Mouse (Mus musculus): ENCODE data around the gene Etnk2.

Gene Etnk2

GRCm38 (mm10) chr1:133417113-133417512 lies 53.7 kb downstream of the Etnk2 start:
- no peak for DNase-seq (ENCODE audit: low spot score in 2 of 2)

- DNase-seq (ENCODE audit: low spot score in 2 of 2) = no peak
Measured at GRCm38 (mm10) chr1:133417539-133417938, 54.2 kb downstream of the Etnk2 start.

DNA sequence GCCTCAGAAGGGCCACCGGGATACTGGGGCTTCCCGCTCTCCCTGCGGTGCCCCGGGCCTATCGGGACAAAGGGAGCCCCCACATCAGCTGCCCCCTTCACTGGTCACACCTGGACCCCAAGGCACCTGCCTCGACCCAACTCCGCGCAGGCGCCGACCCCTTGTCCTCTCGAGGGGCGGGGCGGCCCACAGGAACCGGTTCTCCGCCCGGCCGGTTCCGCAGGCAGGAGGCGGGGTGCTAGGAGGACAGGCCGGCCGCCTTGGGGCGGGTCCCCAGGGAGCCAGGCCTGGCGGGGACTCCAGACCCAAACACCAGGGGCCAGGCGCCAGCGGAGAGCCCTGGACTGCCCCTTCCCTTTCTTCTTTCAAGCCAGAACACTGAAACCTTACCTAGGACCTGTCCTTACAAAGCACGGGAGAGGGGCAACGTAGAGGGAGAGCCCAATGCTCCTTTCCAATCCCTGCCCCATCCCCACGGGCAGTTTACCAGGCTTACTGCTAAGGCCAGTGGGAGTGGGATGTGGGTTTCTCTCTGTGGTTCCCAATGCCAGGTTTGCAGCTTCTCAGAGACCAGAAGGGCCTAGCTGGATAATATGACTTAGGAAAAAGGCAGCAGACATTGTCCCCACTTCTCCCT lies 54.9 kb downstream of the Etnk2 start:
- DNase-seq (ENCODE audit: low spot score in 2 of 2) = peak in 1 of 2 experiments; percentile 34

- DNase-seq (ENCODE audit: low spot score in 2 of 2) = no peak
Measured at GRCm38 (mm10) chr1:133419178-133419834, 55.9 kb downstream of the Etnk2 start.

DNA sequence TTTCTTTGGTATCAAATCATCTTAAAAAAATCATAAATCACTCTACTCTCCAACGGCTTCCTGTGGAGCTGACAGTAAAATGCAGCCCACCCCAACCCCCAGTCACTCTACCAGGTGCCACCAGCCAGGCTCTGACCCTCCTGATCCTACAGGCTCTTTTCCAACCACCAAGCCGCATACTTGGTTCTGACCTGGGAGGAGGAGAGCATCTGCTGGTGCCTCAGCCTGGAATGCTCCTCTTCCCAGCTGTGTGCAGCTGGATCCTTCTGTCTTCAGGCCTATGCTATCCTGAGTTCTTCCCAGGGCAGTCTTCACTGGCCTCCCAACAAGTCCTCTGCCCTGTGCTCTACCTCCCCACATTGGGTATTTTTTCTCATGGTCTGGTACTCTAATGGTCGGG lies 57.1 kb downstream of the Etnk2 start:
- DNase-seq (ENCODE audit: low spot score in 2 of 2) = no peak

DNA sequence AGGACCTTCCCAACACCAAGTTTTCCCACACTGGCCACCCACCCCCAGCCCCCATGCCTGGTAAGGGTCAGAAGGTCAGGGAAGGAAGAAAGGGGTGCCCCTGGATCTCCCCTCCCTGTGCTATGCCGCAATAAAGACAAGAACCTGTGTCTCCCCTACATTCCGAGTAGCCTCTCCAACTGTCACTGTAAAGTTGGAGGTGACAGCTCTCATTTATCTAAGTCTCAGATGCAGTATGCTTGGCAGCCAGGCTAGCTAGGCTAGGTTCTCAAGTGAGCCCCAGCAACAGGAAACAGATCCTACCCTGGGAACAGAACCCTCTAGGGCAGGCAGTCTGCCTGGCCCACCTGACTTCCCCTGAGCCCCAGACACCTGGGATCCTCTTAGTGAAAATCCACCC lies 57.7 kb downstream of the Etnk2 start:
- no peak for DNase-seq (ENCODE audit: low spot score in 2 of 2)

GRCm38 (mm10) chr1:133421975-133422570 lies 58.7 kb downstream of the Etnk2 start:
- no peak for DNase-seq (ENCODE audit: low spot score in 2 of 2)

DNA sequence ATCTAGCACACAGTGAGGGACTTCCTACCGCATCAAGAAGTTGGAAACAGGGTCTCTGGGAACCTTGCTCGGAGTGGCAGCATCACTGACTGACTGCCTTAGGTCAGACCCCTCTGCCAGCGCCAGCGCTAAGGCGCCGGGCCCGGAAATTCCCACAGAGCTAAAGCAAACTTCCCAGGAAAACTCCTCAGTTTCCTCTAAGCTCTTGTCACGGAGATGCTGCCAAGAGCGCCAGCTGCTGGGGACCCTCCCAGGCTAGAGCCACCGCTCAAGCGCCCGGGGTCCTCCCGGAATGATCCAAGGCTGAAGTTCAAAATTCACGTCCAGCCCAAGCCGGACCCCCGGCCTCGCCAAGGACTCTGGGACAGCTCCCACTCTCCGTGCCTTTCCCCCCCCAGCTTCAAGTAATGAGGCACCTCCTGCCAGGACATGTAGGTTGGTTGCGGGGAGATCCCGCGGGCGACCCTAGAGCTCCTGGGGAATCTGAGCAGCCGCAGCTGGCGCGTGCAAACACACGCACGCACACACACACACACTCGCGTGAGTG lies 59.3 kb downstream of the Etnk2 start:
- DNase-seq (ENCODE audit: low spot score in 2 of 2) = peak in 1 of 2 experiments; percentile 28

DNA sequence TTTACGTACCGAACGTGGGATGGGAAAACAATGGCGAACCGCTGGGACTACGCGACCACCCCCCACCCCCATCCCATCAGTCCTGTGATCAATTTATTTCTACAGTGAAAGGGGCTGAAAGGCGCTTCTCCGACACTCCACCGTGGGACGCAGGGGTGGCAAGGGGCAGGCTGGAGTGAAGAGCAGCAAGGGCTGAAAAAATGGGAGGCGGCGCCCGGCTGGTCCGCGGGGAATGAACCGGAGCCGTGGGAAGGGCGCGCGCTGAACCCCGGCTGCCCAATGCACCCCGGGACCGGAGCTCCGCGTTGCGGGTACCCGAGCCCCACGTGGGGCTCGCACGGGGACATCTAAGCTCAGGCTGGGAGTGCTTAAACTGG lies 59.8 kb downstream of the Etnk2 start:
- DNase-seq (ENCODE audit: low spot score in 2 of 2) = no peak

GRCm38 (mm10) chr1:133423543-133424480 lies 60.4 kb downstream of the Etnk2 start, which contains the start of gene Sox13:
Sox13 (minus strand) TSS chr1:133424377.
- peak in 1 of 2 experiments; percentile 49 for DNase-seq (ENCODE audit: low spot score in 2 of 2)

- DNase-seq (ENCODE audit: low spot score in 2 of 2) = no peak
Measured at GRCm38 (mm10) chr1:133424547-133425140, 61.3 kb downstream of the Etnk2 start.
